Mouse (Mus musculus): Measurements from ENCODE around the gene Psmb1. TPM values are rescaled to one million over a fixed set of nuclear protein-coding genes. Genes with fewer than 3 reads are reported as not detected.
A peak's percentile ranks its signal among the peaks of the same experiment; 100 is the strongest.

The Psmb1 gene
- polyA plus RNA-seq, 1 experiment from 2014 or later = 258 TPM

GRCm38 (mm10) chr17:15526304-15526703 is 26.8 kb upstream of the Psmb1 start:
- H3K4me1 ChIP-seq (replicated peaks) = 0 out of 2 replicates have a peak, but pooled peaks cover 3% of the 10 kb centered on the region
- ATAC-seq = no peak
- H3K9me3 ChIP-seq = no peaks in the 10 kb centered on the region
- H3K4me2 ChIP-seq (replicated peaks) = peak overlapping the region; percentile 70
- H3K27me3 ChIP-seq (replicated peaks) = no peaks in the 10 kb centered on the region
- WGBS = 7% methylated on average over 10 of the region's 10 CpGs
- 0 out of 2 replicates have a peak, but pooled peaks cover 7% of the 10 kb centered on the region for H3K36me3 ChIP-seq
- H3K27ac ChIP-seq = no peak overlapping the region; the same call in 1 of the 2 replicates
- peak overlapping the region; percentile 85 for H3K4me3 ChIP-seq (replicated peaks)
- H3K9ac ChIP-seq = peak overlapping the region; percentile 83

GRCm38 (mm10) chr17:15518766-15519165 is 19.2 kb upstream of the Psmb1 start:
- Histone ChIP-seq H3K36me3 (peaks cover 48% of the 10 kb centered on the region), H3K27ac (no peak overlapping the region), H3K4me1 (replicated peaks) (no peaks in the 10 kb centered on the region), H3K4me2 (replicated peaks) (no peak overlapping the region), H3K9ac (no peak overlapping the region), H3K27me3 (replicated peaks) (no peaks in the 10 kb centered on the region), H3K9me3 (no peaks in the 10 kb centered on the region), H3K4me3 (replicated peaks) (no peak overlapping the region)
- ATAC-seq = no peak
- 97% methylated on average over 1 of the region's 1 CpGs for WGBS

- Histone ChIP-seq H3K36me3 (peaks cover 52% of the 10 kb centered on the region), H3K4me3 (replicated peaks) (no peak overlapping the region), H3K4me2 (replicated peaks) (no peak overlapping the region), H3K9me3 (no peaks in the 10 kb centered on the region), H3K27ac (no peak overlapping the region), H3K27me3 (replicated peaks) (no peaks in the 10 kb centered on the region), H3K9ac (no peak overlapping the region), H3K4me1 (replicated peaks) (no peaks in the 10 kb centered on the region)
- ATAC-seq = no peak
- WGBS = 93% methylated on average over 5 of the region's 5 CpGs
These were observed 18.6 kb upstream of the Psmb1 start for GRCm38 (mm10) chr17:15518186-15518585.

GRCm38 (mm10) chr17:15517776-15518175 is 18.2 kb upstream of the Psmb1 start:
- H3K4me3 ChIP-seq (replicated peaks) = no peak overlapping the region
- H3K36me3 ChIP-seq = peaks cover 49% of the 10 kb centered on the region
- no peak for ATAC-seq
- WGBS = 76% methylated on average over 5 of the region's 5 CpGs
- H3K27me3 ChIP-seq (replicated peaks) = no peaks in the 10 kb centered on the region
- H3K4me1 ChIP-seq (replicated peaks) = no peaks in the 10 kb centered on the region
- H3K4me2 ChIP-seq (replicated peaks) = no peak overlapping the region
- H3K9me3 ChIP-seq = no peaks in the 10 kb centered on the region
- no peak overlapping the region for H3K27ac ChIP-seq
- no peak overlapping the region for H3K9ac ChIP-seq

- ATAC-seq = no peak
- H3K4me3 ChIP-seq (replicated peaks) = no peak overlapping the region
- no peaks in the 10 kb centered on the region for H3K27me3 ChIP-seq (replicated peaks)
- no peaks in the 10 kb centered on the region for H3K4me1 ChIP-seq (replicated peaks)
- WGBS = 93% methylated on average over 2 of the region's 2 CpGs
- H3K4me2 ChIP-seq (replicated peaks) = no peak overlapping the region
- no peaks in the 10 kb centered on the region for H3K9me3 ChIP-seq
- H3K9ac ChIP-seq = no peak overlapping the region
- H3K36me3 ChIP-seq = peaks cover 63% of the 10 kb centered on the region
- H3K27ac ChIP-seq = no peak overlapping the region
These were observed 11.1 kb upstream of the Psmb1 start for GRCm38 (mm10) chr17:15510694-15511093.

GRCm38 (mm10) chr17:15498753-15499113 is 818 bp downstream of the Psmb1 start:
- Histone ChIP-seq H3K9ac (peak overlapping the region; percentile 92; the same call in 1 of the 2 replicates), H3K9me3 (no peaks in the 10 kb centered on the region), H3K4me1 (replicated peaks) (peaks cover 11% of the 10 kb centered on the region), H3K27ac (0 out of 2 replicates have a peak overlapping the region, but pooled peaks have one; percentile 2), H3K27me3 (replicated peaks) (no peaks in the 10 kb centered on the region), H3K36me3 (0 out of 2 replicates have a peak, but pooled peaks cover 2% of the 10 kb centered on the region), H3K4me3 (replicated peaks) (peak overlapping the region; percentile 97), H3K4me2 (replicated peaks) (peak overlapping the region; percentile 69)
- 43% methylated on average over 7 of the region's 7 CpGs for WGBS
- ATAC-seq = no peak

- Histone ChIP-seq H3K36me3 (0 out of 2 replicates have a peak, but pooled peaks cover 2% of the 10 kb centered on the region), H3K4me2 (replicated peaks) (peak overlapping the region; percentile 69), H3K4me3 (replicated peaks) (peak overlapping the region; percentile 97), H3K9me3 (no peaks in the 10 kb centered on the region), H3K27ac (peak overlapping the region; percentile 97), H3K9ac (peak overlapping the region; percentile 92), H3K27me3 (replicated peaks) (no peaks in the 10 kb centered on the region), H3K4me1 (replicated peaks) (peaks cover 11% of the 10 kb centered on the region)
- WGBS = under 1% methylated on average over 50 of the region's 50 CpGs
- ATAC-seq = peak; percentile 96
These were observed 1.4 kb downstream of the Psmb1 start for GRCm38 (mm10) chr17:15497882-15498752.

- Histone ChIP-seq H3K27ac (no peak overlapping the region), H3K9me3 (no peaks in the 10 kb centered on the region), H3K4me2 (replicated peaks) (no peak overlapping the region), H3K9ac (no peak overlapping the region), H3K27me3 (replicated peaks) (no peaks in the 10 kb centered on the region), H3K4me3 (replicated peaks) (no peak overlapping the region), H3K36me3 (peaks cover 28% of the 10 kb centered on the region), H3K4me1 (replicated peaks) (no peaks in the 10 kb centered on the region)
- WGBS = 91% methylated on average over 7 of the region's 7 CpGs
- ATAC-seq = no peak
These were observed 9.0 kb downstream of the Psmb1 start for GRCm38 (mm10) chr17:15490542-15490941.

- 89% methylated on average over 4 of the region's 4 CpGs for WGBS
- Histone ChIP-seq H3K4me3 (replicated peaks) (no peak overlapping the region), H3K27me3 (replicated peaks) (no peaks in the 10 kb centered on the region), H3K4me1 (replicated peaks) (no peaks in the 10 kb centered on the region), H3K27ac (no peak overlapping the region), H3K9me3 (no peaks in the 10 kb centered on the region), H3K9ac (no peak overlapping the region), H3K4me2 (replicated peaks) (no peak overlapping the region), H3K36me3 (peaks cover 40% of the 10 kb centered on the region)
- ATAC-seq = no peak
These were observed 26.9 kb downstream of the Psmb1 start for GRCm38 (mm10) chr17:15472671-15473070.

GRCm38 (mm10) chr17:15467669-15468068 is 31.9 kb downstream of the Psmb1 start:
- H3K27ac ChIP-seq = no peak overlapping the region
- H3K9me3 ChIP-seq = no peaks in the 10 kb centered on the region
- ATAC-seq = peak; percentile 62; the same call in 1 of the 2 replicates
- peaks cover 10% of the 10 kb centered on the region; the same call in 1 of the 2 replicates for H3K36me3 ChIP-seq
- no peak overlapping the region for H3K9ac ChIP-seq
- 25% methylated on average over 5 of the region's 5 CpGs for WGBS
- H3K27me3 ChIP-seq (replicated peaks) = no peaks in the 10 kb centered on the region
- H3K4me1 ChIP-seq (replicated peaks) = no peaks in the 10 kb centered on the region
- H3K4me3 ChIP-seq (replicated peaks) = no peak overlapping the region
- no peak overlapping the region for H3K4me2 ChIP-seq (replicated peaks)

- H3K27ac ChIP-seq = no peak overlapping the region
- 89% methylated on average over 6 of the region's 6 CpGs for WGBS
- H3K4me3 ChIP-seq (replicated peaks) = no peak overlapping the region
These were observed 37.5 kb downstream of the Psmb1 start for GRCm38 (mm10) chr17:15461921-15462495.

GRCm38 (mm10) chr17:15459761-15460160 is 39.8 kb downstream of the Psmb1 start:
- Histone ChIP-seq H3K9me3 (no peaks in the 10 kb centered on the region), H3K27me3 (replicated peaks) (no peaks in the 10 kb centered on the region), H3K4me1 (replicated peaks) (no peaks in the 10 kb centered on the region), H3K9ac (no peak overlapping the region), H3K4me2 (replicated peaks) (no peak overlapping the region), H3K36me3 (no peaks in the 10 kb centered on the region), H3K27ac (no peak overlapping the region), H3K4me3 (replicated peaks) (no peak overlapping the region)
- WGBS = 87% methylated on average over 4 of the region's 4 CpGs
- ATAC-seq = no peak

More at GRCm38 (mm10) chr17:15461921-15462495, 37.5 kb downstream of the Psmb1 start:
- Histone ChIP-seq H3K9me3 (no peaks in the 10 kb centered on the region), H3K27me3 (replicated peaks) (no peaks in the 10 kb centered on the region), H3K36me3 (no peaks in the 10 kb centered on the region), H3K9ac (no peak overlapping the region), H3K4me2 (replicated peaks) (no peak overlapping the region), H3K4me1 (replicated peaks) (no peaks in the 10 kb centered on the region)
- peak; percentile 28; the same call in 1 of the 2 replicates for ATAC-seq

Measured in intestine, embryonic 15.5 days (tissue).